Mouse (Mus musculus) left cerebral cortex, adult 6 months (tissue): Measurements from ENCODE around the gene Vmn2r69. TPM values are rescaled to one million over a fixed set of nuclear protein-coding genes. Genes with fewer than 3 reads are reported as not detected.

Source experiments
- long read RNA-seq, 2 experiments: library from polyadenylated mRNA; unstranded; transcript quantifications; one replicate each; pipeline ENCODE4 v2.0.0; 2019 to 2020
- polyA plus RNA-seq: library from polyadenylated mRNA; unstranded; fragments of <200 nt; fragmentation: Nextera tagmentation; gene quantifications from 2 replicates; pipeline ENCODE4 v1.2.3, GENCODE M21; 2021

Gene Vmn2r69
- 0.01 TPM in 1 of 2 replicates, not detected in the other for polyA plus RNA-seq
- long read RNA-seq, experiment 1 = 0 reads
- long read RNA-seq, experiment 2 = 0 reads

GRCm38 (mm10) chr7:85415820-85416219, at the start of gene Vmn2r69:
TSS of gene Vmn2r69 (minus strand) at chr7:85415920.

Other genes with a start within 250 kb of the Vmn2r69 start
- gene Vmn2r68, start 178.1 kb downstream of the Vmn2r69 start, polyA plus RNA-seq = not detected in 2 replicates
- not detected in 2 replicates for gene Vmn2r71, start 147.2 kb upstream of the Vmn2r69 start, polyA plus RNA-seq
- not detected in 2 replicates for gene Vmn2r70, start 153.3 kb upstream of the Vmn2r69 start, polyA plus RNA-seq